Mouse (Mus musculus) spleen, postnatal 36 days (tissue): ENCODE results near the gene Pfdn4.

Source experiments
- DNase-seq, 2 experiments: peaks; one replicate each; pipeline ENCODE4 v3.0.0; 2022; ENCODE audit warnings: low spot score in 2 of 2, mixed read lengths in 1 of 2

The Pfdn4 gene

DNA sequence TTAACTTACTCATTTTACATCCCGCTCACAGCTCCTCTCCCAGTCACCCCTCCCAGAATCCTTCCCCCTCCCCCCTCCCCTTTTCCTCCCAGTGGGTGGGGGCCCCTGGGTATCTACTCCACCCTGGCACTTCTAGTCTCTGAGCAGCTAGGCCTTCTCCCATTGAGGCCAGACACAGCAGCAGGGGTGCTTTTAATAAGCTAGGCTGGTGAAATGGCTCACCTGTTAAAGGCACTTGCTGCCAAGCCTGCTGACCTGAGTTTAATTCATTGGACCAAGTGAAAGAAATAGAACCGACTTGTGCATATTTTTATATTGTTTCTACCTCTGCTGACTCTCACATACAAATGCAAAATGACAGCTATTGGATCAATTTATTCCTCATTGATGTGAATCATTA lies 52.9 kb downstream of the Pfdn4 start:
- DNase-seq, result no peak

GRCm38 (mm10) chr2:170550240-170550639 lies 54.0 kb downstream of the Pfdn4 start:
- no peak for DNase-seq

GRCm38 (mm10) chr2:170552088-170552487 lies 55.9 kb downstream of the Pfdn4 start:
- no peak for DNase-seq

DNA sequence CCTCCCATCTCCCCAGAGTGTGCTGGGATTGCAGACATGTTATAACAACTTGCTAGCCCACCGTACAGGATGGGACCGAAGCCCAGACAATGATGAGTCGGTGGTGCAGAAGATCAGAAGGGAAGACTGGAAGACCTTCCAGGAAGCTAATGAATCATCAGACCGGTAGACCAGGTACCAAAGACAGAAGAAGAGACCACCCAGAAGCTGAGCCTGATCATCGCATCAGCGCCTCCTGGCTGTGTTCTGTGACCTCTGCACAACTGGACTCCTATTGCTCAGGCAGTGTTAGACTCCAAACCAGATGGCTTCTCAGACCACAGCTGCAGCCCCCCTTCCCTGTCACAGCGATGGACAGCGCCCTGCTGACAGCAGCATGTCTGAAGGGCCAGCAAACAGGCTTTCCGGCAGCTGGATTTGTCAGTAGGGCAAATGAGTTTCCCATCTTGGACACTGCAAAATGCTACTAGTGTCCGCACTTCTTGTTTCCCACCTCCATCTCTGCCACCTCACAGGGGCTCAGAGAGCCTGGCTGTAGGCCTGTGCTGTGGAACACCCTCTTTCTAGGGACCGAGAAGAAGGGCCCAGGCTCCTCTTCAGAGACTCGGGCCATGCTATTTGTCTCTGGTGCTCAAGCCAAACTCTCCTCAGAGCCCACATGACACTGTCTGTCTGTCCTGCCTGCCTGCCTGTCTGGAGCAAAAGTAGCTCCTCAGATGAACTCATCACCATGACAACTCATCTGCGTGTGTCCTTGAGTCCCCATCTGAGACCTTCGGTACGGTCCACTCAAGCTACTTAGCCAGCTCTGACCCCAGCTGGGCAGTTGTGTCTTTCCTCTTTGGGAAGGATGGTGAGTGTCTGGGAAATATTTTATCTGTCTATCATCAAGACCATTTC lies 68.0 kb downstream of the Pfdn4 start:
- no peak for DNase-seq

- no peak for DNase-seq
Observed at GRCm38 (mm10) chr2:170564995-170565394, 68.8 kb downstream of the Pfdn4 start.
